Mouse (Mus musculus): ENCODE data around the gene Rbx1. TPM values are rescaled to one million over a fixed set of nuclear protein-coding genes. Genes with fewer than 3 reads are reported as not detected.
A peak's percentile ranks its signal among the peaks of the same experiment; 100 is the strongest.

The Rbx1 gene
- polyA plus RNA-seq, 1 experiment from 2014 or later, result 539 TPM

DNA sequence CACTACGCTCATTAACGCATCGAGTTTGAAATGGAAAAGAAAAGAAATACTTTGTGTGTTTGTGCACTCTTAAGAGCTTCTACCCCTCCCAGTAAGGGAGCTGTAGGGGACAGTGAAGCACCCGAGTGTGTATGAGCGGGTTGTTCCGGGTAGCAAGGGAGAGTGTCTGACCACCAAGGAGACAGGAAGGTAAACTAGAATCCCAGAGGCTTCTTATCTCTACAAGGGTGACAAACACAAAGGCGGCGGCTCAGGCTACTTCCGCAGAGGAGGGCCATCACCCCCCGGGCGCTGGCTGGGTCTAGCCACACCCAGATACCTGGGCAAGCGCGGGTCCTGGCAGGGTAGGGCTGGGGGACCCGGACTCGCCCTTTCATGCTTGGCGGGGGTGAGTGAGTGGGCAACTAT, 56.7 kb downstream of the Rbx1 start:
- TF ChIP-seq CTCF (IDR thresholded peaks at IDR 0.05; ENCODE audit: low read depth), result no peak
- under 1% methylated on average over 16 of the region's 16 CpGs for WGBS
- peak; percentile 73 for ATAC-seq (ENCODE audit: insufficient read depth)
- H3K9me3 ChIP-seq (ENCODE audit: low read depth, low read length), result no peaks in the 10 kb centered on the region
- no peaks in the 10 kb centered on the region for H3K4me1 ChIP-seq (ENCODE audit: insufficient read depth)
- peak overlapping the region; percentile 61 for H3K4me3 ChIP-seq (ENCODE audit: low read depth, low read length)
- H3K27ac ChIP-seq (ENCODE audit: low read depth), result peak overlapping the region; percentile 90
- no peaks in the 10 kb centered on the region for H3K27me3 ChIP-seq (ENCODE audit: insufficient read depth, low read length)
- peak overlapping the region; percentile 68 for H3K9ac ChIP-seq
- H3K36me3 ChIP-seq (ENCODE audit: insufficient read depth), result no peaks in the 10 kb centered on the region
- peak overlapping the region; percentile 97 for H3K4me2 ChIP-seq
- DNase-seq, result peak; percentile 70

DNA sequence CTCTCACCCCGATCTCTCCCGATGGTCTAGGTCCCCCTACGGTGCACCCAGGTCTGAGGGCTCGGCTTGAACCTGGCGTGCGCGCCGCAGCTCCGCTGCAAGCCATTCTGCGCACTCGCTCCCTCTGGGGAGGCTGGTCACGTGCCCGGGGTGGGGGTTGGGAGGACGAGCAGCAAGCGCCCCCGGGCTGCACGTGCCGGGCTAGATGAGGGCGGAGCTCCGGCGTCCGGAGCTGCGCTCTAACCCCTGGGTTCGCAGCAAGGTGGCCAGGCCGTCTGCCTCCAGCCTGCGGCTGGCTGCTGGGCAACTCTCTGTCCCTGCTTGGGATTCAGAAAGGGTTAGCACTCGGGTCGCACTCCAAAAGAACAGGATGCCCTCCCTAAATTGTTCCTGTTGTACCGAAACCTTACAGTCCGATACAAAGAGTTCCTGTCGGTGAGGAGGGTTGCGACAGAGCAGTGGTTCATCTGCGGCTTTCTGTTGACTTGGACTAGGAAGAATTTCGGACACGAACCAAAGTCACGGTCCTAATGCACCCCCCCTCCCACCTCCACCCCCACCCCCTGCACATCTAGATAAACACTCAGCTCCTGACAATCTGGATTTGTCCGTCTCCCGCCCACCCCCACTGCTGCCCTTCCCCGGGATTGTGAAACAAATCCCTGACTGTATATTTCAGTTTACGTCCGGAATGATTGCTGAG, 57.2 kb downstream of the Rbx1 start:
- no peaks in the 10 kb centered on the region for H3K4me1 ChIP-seq (ENCODE audit: insufficient read depth)
- DNase-seq, result peak; percentile 92
- H3K4me3 ChIP-seq (ENCODE audit: low read depth, low read length), result peak overlapping the region; percentile 61
- peak overlapping the region; percentile 90 for H3K27ac ChIP-seq (ENCODE audit: low read depth)
- no peaks in the 10 kb centered on the region for H3K9me3 ChIP-seq (ENCODE audit: low read depth, low read length)
- no peak; the same call in 1 of the 2 replicates for TF ChIP-seq CTCF (IDR thresholded peaks at IDR 0.05; ENCODE audit: low read depth)
- no peaks in the 10 kb centered on the region for H3K36me3 ChIP-seq (ENCODE audit: insufficient read depth)
- peak overlapping the region; percentile 97 for H3K4me2 ChIP-seq
- WGBS, result under 1% methylated on average over 41 of the region's 41 CpGs
- H3K27me3 ChIP-seq (ENCODE audit: insufficient read depth, low read length), result no peaks in the 10 kb centered on the region
- peak; percentile 95 for ATAC-seq (ENCODE audit: insufficient read depth)
- peak overlapping the region; percentile 68 for H3K9ac ChIP-seq

DNA sequence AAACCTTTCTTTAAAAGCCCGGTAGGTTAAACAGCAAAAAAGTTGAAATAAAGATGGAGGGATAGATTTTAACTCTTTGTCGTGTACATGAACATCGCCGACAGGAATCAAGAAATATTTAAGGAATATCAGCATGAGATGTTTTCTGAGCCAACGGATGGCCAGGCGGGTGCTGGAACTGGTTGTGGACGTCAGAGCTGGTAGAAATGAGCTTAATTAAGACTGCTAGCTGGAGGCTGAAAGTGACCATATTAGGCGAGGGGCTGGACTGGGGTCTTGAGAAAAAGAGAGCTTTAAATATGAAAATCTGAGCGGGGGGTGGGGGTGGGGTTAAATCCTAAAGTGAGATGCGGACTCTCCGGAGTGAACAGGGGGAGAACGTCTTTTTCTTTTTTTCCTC, 57.8 kb downstream of the Rbx1 start:
- Histone ChIP-seq H3K4me3 (ENCODE audit: low read depth, low read length) (peak overlapping the region; percentile 61), H3K36me3 (ENCODE audit: insufficient read depth) (no peaks in the 10 kb centered on the region), H3K4me1 (ENCODE audit: insufficient read depth) (no peaks in the 10 kb centered on the region), H3K9ac (peak overlapping the region; percentile 68), H3K27ac (ENCODE audit: low read depth) (peak overlapping the region; percentile 90), H3K4me2 (peak overlapping the region; percentile 97), H3K9me3 (ENCODE audit: low read depth, low read length) (no peaks in the 10 kb centered on the region), H3K27me3 (ENCODE audit: insufficient read depth, low read length) (no peaks in the 10 kb centered on the region)
- peak; percentile 62 for DNase-seq
- under 1% methylated on average over 12 of the region's 12 CpGs for WGBS
- no peak for ATAC-seq (ENCODE audit: insufficient read depth)
- no peak for TF ChIP-seq CTCF (IDR thresholded peaks at IDR 0.05; ENCODE audit: low read depth)

Other genes starting within 250 kb of the Rbx1 start
- gene Mchr1, start 230.8 kb upstream of the Rbx1 start, polyA plus RNA-seq (2014; fragmentation: Nextera tagmentation; extraction: Ambion mirVana), result 0.42 and 0.46 TPM in 2 replicates
- 103 and 109 TPM in 2 replicates for gene Slc25a17, start 105.5 kb upstream of the Rbx1 start, polyA plus RNA-seq (2014; fragmentation: Nextera tagmentation; extraction: Ambion mirVana)
- gene St13, start 66.2 kb upstream of the Rbx1 start, polyA plus RNA-seq (2014; fragmentation: Nextera tagmentation; extraction: Ambion mirVana), result 132 and 145 TPM in 2 replicates
- gene Xpnpep3, start 66.2 kb upstream of the Rbx1 start, polyA plus RNA-seq (2014; fragmentation: Nextera tagmentation; extraction: Ambion mirVana), result 8.6 and 9.6 TPM in 2 replicates
- gene Dnajb7, start 58.0 kb upstream of the Rbx1 start, polyA plus RNA-seq (2014; fragmentation: Nextera tagmentation; extraction: Ambion mirVana), result 1.4 and 2.2 TPM in 2 replicates
- 22.6 and 25.0 TPM in 2 replicates for gene Ep300, start 119.1 kb downstream of the Rbx1 start, polyA plus RNA-seq (2014; fragmentation: Nextera tagmentation; extraction: Ambion mirVana)
- 25.8 and 26.7 TPM in 2 replicates for gene L3mbtl2, start 197.6 kb downstream of the Rbx1 start, polyA plus RNA-seq (2014; fragmentation: Nextera tagmentation; extraction: Ambion mirVana)
- 4.6 and 4.7 TPM in 2 replicates for gene Chadl, start 231.0 kb downstream of the Rbx1 start, polyA plus RNA-seq (2014; fragmentation: Nextera tagmentation; extraction: Ambion mirVana)